Mouse (Mus musculus) limb, embryonic 14.5 days (tissue): ENCODE measurements around the gene Gpr63. TPM values are rescaled to one million over a fixed set of nuclear protein-coding genes. Genes with fewer than 3 reads are reported as not detected.
A peak's percentile ranks its signal among the peaks of the same experiment; 100 is the strongest.

Experiments used
- ATAC-seq: fragments of 200-750 bp; cut with Nextera tagmentation; 2 replicates; pipeline ENCODE4 v1.8.0; 2017; ENCODE audit warnings: low read depth, moderate number of reproducible peaks, moderate TSS enrichment; ENCODE audit not compliant: low FRiP score
- DNase-seq: peaks from one replicate; pipeline ENCODE4 v3.0.0-alpha.2; 2015; ENCODE audit warnings: low spot score
- H3K27ac ChIP-seq: fragments of 300-500 bp; sonication (generic); replicated peaks from 2 replicates; pipeline ENCODE4 v1.5.1; 2014; ENCODE audit warnings: low read depth, mild to moderate bottlenecking, low read length, moderate library complexity, mixed read lengths
- H3K27me3 ChIP-seq: fragments of 300-500 bp; sonication (generic); 2 replicates; pipeline ENCODE4 v1.6.1; 2014; ENCODE audit warnings: low read length, mixed read lengths; ENCODE audit not compliant: control insufficient read depth, insufficient read depth
- H3K36me3 ChIP-seq: fragments of 300-500 bp; sonication (generic); 2 replicates; pipeline ENCODE4 v1.6.1; 2014; ENCODE audit warnings: mild to moderate bottlenecking, low read length, moderate library complexity, mixed read lengths; ENCODE audit not compliant: control insufficient read depth, insufficient read depth
- H3K4me1 ChIP-seq: fragments of 300-500 bp; sonication (generic); 2 replicates; pipeline ENCODE4 v1.6.1; 2014; ENCODE audit warnings: antibody characterized with exemption, low read length, mixed read lengths; ENCODE audit not compliant: control insufficient read depth, insufficient read depth
- H3K4me2 ChIP-seq: fragments of 300-500 bp; sonication (generic); replicated peaks from 2 replicates; pipeline ENCODE4 v1.6.1; 2014; ENCODE audit warnings: low read depth, mild to moderate bottlenecking, low read length, moderate library complexity; ENCODE audit not compliant: severe bottlenecking
- H3K4me3 ChIP-seq: fragments of 300-500 bp; sonication (generic); replicated peaks from 2 replicates; pipeline ENCODE4 v1.5.1; 2014; ENCODE audit warnings: low read length
- H3K9ac ChIP-seq: fragments of 300-500 bp; sonication (generic); 2 replicates; pipeline ENCODE4 v1.6.1; 2014; ENCODE audit warnings: mild to moderate bottlenecking, low read depth, low read length, moderate library complexity; ENCODE audit not compliant: severe bottlenecking
- H3K9me3 ChIP-seq: fragments of 300-500 bp; sonication (generic); 2 replicates; pipeline ENCODE4 v1.6.1; 2016; ENCODE audit warnings: low read length; ENCODE audit not compliant: control insufficient read depth
- POLR2A ChIP-seq: fragments of 200-500 bp; IDR thresholded peaks from 2 replicates; pipeline ENCODE4 v1.8.0; 2012; ENCODE audit warnings: inconsistent platforms, mild to moderate bottlenecking, moderate library complexity, borderline replicate concordance; ENCODE audit not compliant: insufficient read depth, insufficient read length; ENCODE audit errors: extremely low read depth
- WGBS: fragments of 180-500 bp; shearing (Covaris S2); extraction: QIAGEN DNeasy Blood & Tissue Kit; methylation state at CpG from one replicate; pipeline ENCODE4 v1.1.7; 2014; 5-methylcytosine and 5-hydroxymethylcytosine counted together
- polyA plus RNA-seq, 2 experiments: library from polyadenylated mRNA; depleted of rRNA in 1 of 2; stranded (reverse) in 1 of 2; unstranded in 1 of 2; fragments of >200 nt; fragmentation: Nextera tagmentation in 1 of 2; extraction: Ambion mirVana in 1 of 2; gene quantifications; 2 replicates each; pipeline versions ENCODE4 v1.2.1 to v1.2.3; 2012 to 2014

The Gpr63 gene
- polyA plus RNA-seq, 2 experiments: 2.1 to 5.6 TPM

DNA sequence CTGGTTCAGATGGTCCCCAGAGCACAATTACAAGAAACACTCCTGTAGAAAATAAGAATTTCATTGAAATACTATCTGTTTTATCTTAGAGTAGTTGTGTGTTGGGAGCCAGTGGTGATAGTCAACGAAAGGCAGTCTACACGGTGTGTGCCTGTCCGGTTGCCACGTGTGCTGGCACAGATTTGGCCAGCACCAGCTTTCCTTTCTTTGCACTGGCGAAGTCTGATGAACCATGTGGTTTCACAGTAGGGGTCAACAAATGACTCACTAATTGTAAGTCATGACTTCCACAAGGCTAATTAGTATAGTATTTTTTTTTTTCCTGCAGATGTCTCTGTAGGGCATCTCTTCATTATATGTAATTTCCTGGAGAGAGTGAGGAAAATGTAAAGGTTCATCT is 45.6 kb downstream of the Gpr63 start:
- Histone ChIP-seq H3K36me3 (peaks cover 11% of the 10 kb centered on the region), H3K4me1 (no peaks in the 10 kb centered on the region), H3K4me2 (no peak overlapping the region), H3K27ac (no peak overlapping the region), H3K4me3 (no peak overlapping the region), H3K9ac (no peak overlapping the region), H3K27me3 (no peaks in the 10 kb centered on the region), H3K9me3 (no peaks in the 10 kb centered on the region)
- DNase-seq: no peak
- 42% methylated on average over 5 of the region's 5 CpGs for WGBS
- no peak for TF ChIP-seq POLR2A
- no peak for ATAC-seq

DNA sequence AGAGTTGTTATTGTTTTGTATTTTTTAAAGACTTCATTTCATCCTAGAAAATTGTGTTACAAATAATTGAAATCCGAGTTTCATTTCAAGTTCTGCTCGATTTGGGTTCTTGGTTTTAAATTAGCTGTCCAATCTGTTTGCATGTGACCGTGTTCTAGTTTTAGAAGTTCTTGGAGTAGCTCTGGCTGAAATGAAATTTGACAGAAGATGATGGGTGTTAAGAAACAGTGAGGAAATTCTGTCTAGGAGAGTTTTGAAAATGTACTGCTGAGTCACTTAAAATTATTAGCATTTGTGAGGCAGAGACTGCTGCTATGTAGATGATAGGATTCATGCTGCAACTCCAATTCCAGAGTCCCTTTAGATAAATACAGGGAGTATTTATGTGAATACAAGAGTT is 46.5 kb downstream of the Gpr63 start:
- H3K27me3 ChIP-seq: no peaks in the 10 kb centered on the region
- H3K4me3 ChIP-seq: no peak overlapping the region
- DNase-seq (no peak), ATAC-seq (no peak)
- peaks cover 3% of the 10 kb centered on the region for H3K36me3 ChIP-seq
- H3K4me1 ChIP-seq: no peaks in the 10 kb centered on the region
- TF ChIP-seq POLR2A: no peak
- no peak overlapping the region for H3K27ac ChIP-seq
- H3K4me2 ChIP-seq: no peak overlapping the region
- WGBS: 90% methylated on average over 3 of the region's 3 CpGs
- H3K9ac ChIP-seq: no peak overlapping the region
- H3K9me3 ChIP-seq: no peaks in the 10 kb centered on the region

DNA sequence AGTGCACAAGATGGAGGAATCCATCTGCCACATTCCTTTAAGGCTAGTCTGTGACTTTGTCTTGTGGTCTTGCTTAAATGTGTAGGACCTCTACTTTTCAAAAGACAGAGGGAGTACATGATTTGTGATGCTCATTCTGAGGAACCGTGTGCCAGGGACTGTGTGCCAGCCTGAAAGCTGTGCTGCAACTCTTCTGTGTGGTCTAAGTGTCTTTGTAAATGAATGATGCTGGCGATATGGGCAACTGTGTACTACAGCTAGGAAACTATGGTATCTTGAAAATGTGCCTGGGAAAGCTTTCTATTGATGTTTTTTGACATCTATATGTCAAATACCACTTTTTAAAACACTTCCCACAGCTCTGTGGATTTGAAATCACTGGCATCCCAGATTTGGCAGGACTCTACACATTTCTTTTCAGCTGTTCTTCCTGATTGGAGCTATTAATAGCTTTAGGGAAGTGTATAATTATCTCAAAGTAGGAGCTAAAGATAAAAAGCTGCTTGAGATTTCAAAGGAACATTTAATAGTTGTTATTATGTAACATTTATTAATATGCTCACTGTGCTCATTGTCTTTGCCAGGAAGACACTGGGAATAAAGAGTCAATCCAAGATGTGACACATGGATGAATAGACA is 48.9 kb downstream of the Gpr63 start:
- no peaks in the 10 kb centered on the region for H3K9me3 ChIP-seq
- DNase-seq: no peak
- TF ChIP-seq POLR2A: no peak
- H3K4me3 ChIP-seq: no peak overlapping the region
- H3K36me3 ChIP-seq: no peaks in the 10 kb centered on the region
- H3K9ac ChIP-seq: no peak overlapping the region
- ATAC-seq: no peak
- H3K4me1 ChIP-seq: no peaks in the 10 kb centered on the region
- H3K27me3 ChIP-seq: no peaks in the 10 kb centered on the region
- WGBS: 87% methylated on average over 2 of the region's 2 CpGs
- no peak overlapping the region for H3K4me2 ChIP-seq
- H3K27ac ChIP-seq: no peak overlapping the region

DNA sequence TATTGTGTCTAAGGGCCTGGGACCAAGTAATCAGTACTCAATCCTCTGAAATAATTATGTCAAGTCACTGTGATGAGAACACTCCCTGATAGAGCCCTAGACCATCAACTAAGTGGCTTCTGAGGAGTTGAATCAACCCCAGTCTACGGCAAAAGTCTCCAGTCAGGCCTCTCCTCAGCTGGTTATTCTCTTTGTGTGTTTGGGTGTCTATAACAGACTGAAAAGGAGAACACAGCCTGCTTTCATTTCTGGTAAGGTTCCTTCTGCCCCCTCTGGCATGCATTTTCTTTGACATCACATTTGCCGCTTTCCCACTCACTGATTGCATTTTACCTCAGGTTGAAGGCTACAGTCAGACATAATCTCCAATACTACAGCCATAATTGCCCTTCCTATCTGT is 62.0 kb downstream of the Gpr63 start:
- Histone ChIP-seq H3K27me3 (no peaks in the 10 kb centered on the region), H3K4me1 (no peaks in the 10 kb centered on the region), H3K36me3 (no peaks in the 10 kb centered on the region), H3K27ac (no peak overlapping the region), H3K9me3 (no peaks in the 10 kb centered on the region), H3K4me3 (no peak overlapping the region), H3K9ac (no peak overlapping the region), H3K4me2 (no peak overlapping the region)
- 89% methylated on average over 2 of the region's 2 CpGs for WGBS
- DNase-seq: no peak
- no peak for ATAC-seq
- no peak for TF ChIP-seq POLR2A

DNA sequence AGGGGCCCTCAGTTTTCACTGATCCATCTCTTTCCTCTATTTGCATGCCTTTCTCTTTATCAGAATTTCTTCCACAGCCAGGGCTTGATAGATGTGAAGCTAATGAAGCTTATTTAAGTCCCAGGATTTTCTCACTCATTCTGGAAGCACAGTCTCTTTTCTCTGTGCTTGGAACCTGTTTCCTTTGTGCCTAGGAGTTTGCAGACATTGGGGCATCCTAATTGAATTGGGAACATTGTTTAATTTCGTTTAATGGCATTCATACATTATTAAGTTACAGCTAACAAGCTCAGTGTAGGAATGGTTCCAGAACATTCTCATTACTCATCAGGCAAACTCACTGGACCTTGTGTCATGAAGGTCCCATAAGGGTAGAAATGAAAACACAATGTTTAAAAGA is 62.5 kb downstream of the Gpr63 start:
- 0 out of 2 replicates have a peak overlapping the region, but pooled peaks have one; percentile 8 for H3K27ac ChIP-seq
- 71% methylated on average over 1 of the region's 1 CpGs for WGBS
- ATAC-seq: no peak

More for the DNA sequence above, 62.5 kb downstream of the Gpr63 start:
- Histone ChIP-seq H3K27me3 (no peaks in the 10 kb centered on the region), H3K9me3 (no peaks in the 10 kb centered on the region), H3K4me1 (no peaks in the 10 kb centered on the region), H3K9ac (no peak overlapping the region), H3K36me3 (no peaks in the 10 kb centered on the region), H3K4me3 (no peak overlapping the region), H3K4me2 (no peak overlapping the region)
- TF ChIP-seq POLR2A: no peak
- DNase-seq: no peak
